Mouse (Mus musculus) left cerebral cortex, postnatal 25 days (tissue): ENCODE measurements around the gene Cdh3. TPM values are rescaled to one million over a fixed set of nuclear protein-coding genes. Genes with fewer than 3 reads are reported as not detected.
A peak's percentile ranks its signal among the peaks of the same experiment; 100 is the strongest.
"Not testable (repeated sequence)": the region's sequence is repeated elsewhere in the genome, so short reads cannot be mapped to it uniquely, and the experiment has no call there.

Experiments used
- DNase-seq, 2 experiments: peaks; one replicate each; pipeline ENCODE4 v3.0.0; 2022; ENCODE audit warnings: low spot score in 2 of 2, mixed read lengths in 1 of 2
- intact Hi-C: fragments of 180-260 bp; cut with DNase I; formaldehyde crosslinking; loops from one replicate; pipeline ENCODE4 v1.15.1; 2025
- total RNA-seq, 2 experiments: library from RNA; stranded (reverse); gene quantifications; 2 replicates each; pipeline ENCODE4 v1.2.3; 2021

The Cdh3 gene
- total RNA-seq, 2 experiments from 2014 or later = 0.34 to 0.64 TPM

- DNase-seq = peak; percentile 11
- intact Hi-C loops = loop anchor here (2.0 kb wide), 1 partner anchor 86 kb away; no protein-coding TSS in a partner anchor
Measured at GRCm38 (mm10) chr8:106561097-106561865, 50.6 kb downstream of the Cdh3 start.

GRCm38 (mm10) chr8:106563691-106564182, 53.0 kb downstream of the Cdh3 start:
- DNase-seq = no peak
- intact Hi-C loops = no loop called here

- intact Hi-C loops = no loop called here
Measured at GRCm38 (mm10) chr8:106569006-106569405, 58.3 kb downstream of the Cdh3 start.

GRCm38 (mm10) chr8:106570386-106570785, 59.7 kb downstream of the Cdh3 start:
- intact Hi-C loops = no loop called here

More at GRCm38 (mm10) chr8:106569006-106569405, 58.3 kb downstream of the Cdh3 start:
- DNase-seq = no peak

GRCm38 (mm10) chr8:106571551-106572172, 61.0 kb downstream of the Cdh3 start:
- DNase-seq = no peak
- intact Hi-C loops = no loop called here

More at GRCm38 (mm10) chr8:106570386-106570785, 59.7 kb downstream of the Cdh3 start:
- DNase-seq = no peak

- DNase-seq, intact Hi-C loops: not testable (repeated sequence)
Measured at GRCm38 (mm10) chr8:106572175-106572574, 61.5 kb downstream of the Cdh3 start.

- DNase-seq, intact Hi-C loops: not testable (repeated sequence)
Measured at GRCm38 (mm10) chr8:106573168-106573567, 62.5 kb downstream of the Cdh3 start, which contains the start of gene Gm10073. Gene Gm10073 (minus strand): TSS chr8:106573461.

GRCm38 (mm10) chr8:106574283-106574682, 63.6 kb downstream of the Cdh3 start:
- intact Hi-C loops = no loop called here

GRCm38 (mm10) chr8:106576849-106577555, 66.3 kb downstream of the Cdh3 start:
- intact Hi-C loops = no loop called here
- DNase-seq = no peak

More at GRCm38 (mm10) chr8:106574283-106574682, 63.6 kb downstream of the Cdh3 start:
- DNase-seq = no peak

GRCm38 (mm10) chr8:106579510-106579909, 68.8 kb downstream of the Cdh3 start:
- DNase-seq = no peak
- intact Hi-C loops = no loop called here

- DNase-seq = peak in 1 of 2 experiments; percentile 22
- intact Hi-C loops = no loop called here
Measured at GRCm38 (mm10) chr8:106581344-106582088, 70.8 kb downstream of the Cdh3 start.

GRCm38 (mm10) chr8:106584942-106585670, 74.4 kb downstream of the Cdh3 start:
- intact Hi-C loops = no loop called here
- no peak for DNase-seq

- intact Hi-C loops = no loop called here
- DNase-seq = no peak
Measured at GRCm38 (mm10) chr8:106585671-106586037, 75.0 kb downstream of the Cdh3 start.

GRCm38 (mm10) chr8:106586896-106587295, 76.2 kb downstream of the Cdh3 start:
- intact Hi-C loops = no loop called here
- DNase-seq = no peak

- intact Hi-C loops = no loop called here
- DNase-seq = no peak
Measured at GRCm38 (mm10) chr8:106588443-106589431, 78.0 kb downstream of the Cdh3 start.

GRCm38 (mm10) chr8:106592458-106592857, 81.8 kb downstream of the Cdh3 start:
- intact Hi-C loops = no loop called here
- DNase-seq = no peak

- DNase-seq, intact Hi-C loops: not testable (repeated sequence)
Measured at GRCm38 (mm10) chr8:106595623-106596022, 84.9 kb downstream of the Cdh3 start.

GRCm38 (mm10) chr8:106597067-106597466, 86.4 kb downstream of the Cdh3 start:
- intact Hi-C loops = no loop called here
- DNase-seq = no peak
